Mouse (Mus musculus) small intestine, adult 2 months (tissue): ENCODE data around the gene Cyp3a13.
"Not testable (repeated sequence)": the region's sequence is repeated elsewhere in the genome, so short reads cannot be mapped to it uniquely, and the experiment has no call there.

Source experiments
- CTCF ChIP-seq: fragments of 200-500 bp; IDR thresholded peaks from 2 replicates; pipeline ENCODE4 v1.5.1; 2012; ENCODE audit warnings: low read depth, mild to moderate bottlenecking, control low read depth, inconsistent platforms, low read length, moderate library complexity, mixed read lengths; ENCODE audit not compliant: insufficient replicate concordance, insufficient read length; ENCODE audit errors: extremely low read depth
- POLR2A ChIP-seq: fragments of 200-500 bp; IDR thresholded peaks from 2 replicates; pipeline ENCODE4 v1.6.1; 2012; ENCODE audit warnings: low read depth, mild to moderate bottlenecking, control low read depth, inconsistent platforms, low read length, moderate library complexity

DNA sequence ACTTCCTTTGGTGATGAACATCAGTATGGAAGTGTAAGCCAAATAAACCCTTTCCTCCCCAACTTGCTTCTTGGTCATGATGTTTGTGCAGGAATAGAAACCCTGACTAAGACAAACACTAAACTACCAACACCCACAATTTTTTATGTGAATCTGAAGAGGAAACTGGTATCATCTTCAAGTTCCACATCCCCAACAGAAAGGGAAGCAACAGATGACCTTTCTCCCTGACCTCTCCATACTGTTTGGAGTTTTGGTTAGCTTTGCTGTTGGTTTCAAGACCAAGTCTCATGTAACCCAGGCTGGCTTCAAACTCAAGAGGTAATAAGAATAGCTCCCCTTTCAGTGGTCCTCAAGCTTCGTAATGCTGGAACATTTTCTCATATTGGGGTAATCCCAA lies 71.1 kb downstream of the Cyp3a13 start:
- not testable (repeated sequence) for TF ChIP-seq CTCF, POLR2A
